Mouse (Mus musculus): ENCODE results near the gene Chchd4.

The Chchd4 gene

GRCm38 (mm10) chr6:91474441-91475190 is 1.3 kb upstream of the Chchd4 start:
- peak; percentile 32 for DNase-seq (ENCODE audit: low read depth, low spot score)

GRCm38 (mm10) chr6:91473805-91474440 is 577 bp upstream of the Chchd4 start:
- DNase-seq (ENCODE audit: low read depth, low spot score): peak; percentile 49

- DNase-seq (ENCODE audit: low read depth, low spot score): peak; percentile 54
These were observed 1.0 kb downstream of the Chchd4 start for GRCm38 (mm10) chr6:91472319-91472718.

- DNase-seq (ENCODE audit: low read depth, low spot score): peak; percentile 48
These were observed 1.9 kb downstream of the Chchd4 start for GRCm38 (mm10) chr6:91471427-91471826.

- DNase-seq (ENCODE audit: low read depth, low spot score): no peak
These were observed 2.6 kb downstream of the Chchd4 start for GRCm38 (mm10) chr6:91470712-91471111.

- DNase-seq (ENCODE audit: low read depth, low spot score): no peak
These were observed 6.2 kb downstream of the Chchd4 start for GRCm38 (mm10) chr6:91467106-91467505.

- DNase-seq (ENCODE audit: low read depth, low spot score): no peak
These were observed 7.6 kb downstream of the Chchd4 start for GRCm38 (mm10) chr6:91465756-91466155.

GRCm38 (mm10) chr6:91459471-91459870 is 13.9 kb downstream of the Chchd4 start:
- peak; percentile 63 for DNase-seq (ENCODE audit: low read depth, low spot score)

- no peak for DNase-seq (ENCODE audit: low read depth, low spot score)
These were observed 18.8 kb downstream of the Chchd4 start for GRCm38 (mm10) chr6:91454546-91454945.

- DNase-seq (ENCODE audit: low read depth, low spot score): peak; percentile 42
These were observed 21.3 kb downstream of the Chchd4 start for GRCm38 (mm10) chr6:91452056-91452455.

- DNase-seq (ENCODE audit: low read depth, low spot score): no peak
These were observed 23.7 kb downstream of the Chchd4 start for GRCm38 (mm10) chr6:91449472-91450225.

GRCm38 (mm10) chr6:91445316-91445715 is 28.0 kb downstream of the Chchd4 start:
- DNase-seq (ENCODE audit: low read depth, low spot score): peak; percentile 23

GRCm38 (mm10) chr6:91441145-91441662 is 32.1 kb downstream of the Chchd4 start:
- no peak for DNase-seq (ENCODE audit: low read depth, low spot score)

GRCm38 (mm10) chr6:91440474-91441144 is 32.7 kb downstream of the Chchd4 start:
- peak; percentile 98 for DNase-seq (ENCODE audit: low read depth, low spot score)

- no peak for DNase-seq (ENCODE audit: low read depth, low spot score)
These were observed 49.2 kb downstream of the Chchd4 start for GRCm38 (mm10) chr6:91424151-91424550.

- DNase-seq (ENCODE audit: low read depth, low spot score): no peak
These were observed 51.7 kb downstream of the Chchd4 start for GRCm38 (mm10) chr6:91421629-91422028.

GRCm38 (mm10) chr6:91417291-91417845 is 56.0 kb downstream of the Chchd4 start:
- DNase-seq (ENCODE audit: low read depth, low spot score): no peak

GRCm38 (mm10) chr6:91416146-91416545 is 57.2 kb downstream of the Chchd4 start:
- no peak for DNase-seq (ENCODE audit: low read depth, low spot score)

GRCm38 (mm10) chr6:91414890-91415289 is 58.5 kb downstream of the Chchd4 start:
- peak; percentile 75 for DNase-seq (ENCODE audit: low read depth, low spot score)

Measured in ZHBTc4 (cell line).